Mouse (Mus musculus): ENCODE data around the gene Ltc4s.

DNA sequence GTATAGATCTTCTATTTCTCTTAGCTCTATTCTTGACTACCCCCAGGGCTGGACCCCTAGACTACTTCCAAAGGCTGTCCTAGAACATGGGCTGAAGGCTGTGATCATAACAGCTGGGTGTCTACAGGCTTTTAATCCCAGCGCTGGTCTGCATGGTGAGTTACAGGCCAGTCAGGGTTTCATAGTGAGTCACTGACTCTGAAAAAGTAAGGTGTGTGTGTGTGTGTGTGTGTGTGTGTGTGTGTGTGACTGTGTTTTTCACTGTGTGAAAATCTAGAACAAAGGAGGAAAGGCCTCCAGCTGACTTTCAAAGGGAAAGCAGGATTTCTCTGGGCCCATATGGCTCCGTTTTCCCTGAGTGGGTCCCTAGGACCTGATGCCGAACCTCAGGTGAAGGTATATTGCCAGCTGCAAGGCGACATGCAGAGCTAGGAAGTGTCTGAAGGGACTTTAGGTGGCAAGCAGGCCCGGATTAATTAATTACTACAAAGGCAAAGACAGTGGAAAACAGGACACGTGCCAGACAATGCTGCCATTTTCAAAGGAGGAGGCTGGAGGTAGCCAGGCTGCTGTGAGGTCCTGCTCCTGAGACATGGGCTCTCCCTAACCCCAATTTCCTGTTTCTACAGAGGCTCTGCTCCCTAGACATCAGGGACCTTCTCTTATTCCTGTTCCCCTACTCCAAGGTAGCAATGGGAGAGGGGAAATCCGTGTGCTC lies 15.7 kb downstream of the Ltc4s start:
- no peak for TF ChIP-seq USF1 (IDR thresholded peaks at IDR 0.05; ENCODE audit: low read depth)
- no peak for TF ChIP-seq CEBPB (IDR thresholded peaks at IDR 0.05; ENCODE audit: low read depth)
- no peak for TF ChIP-seq FOSL1 (IDR thresholded peaks at IDR 0.05; ENCODE audit: insufficient read depth, low read length, poor library complexity, severe bottlenecking)
- TF ChIP-seq CTCF (IDR thresholded peaks at IDR 0.05; ENCODE audit: control insufficient read depth, insufficient read depth, insufficient read length), result no peak

Measured in C2C12 (cell line).